Mouse (Mus musculus) thymus, postnatal 36 days (tissue): ENCODE data around the gene Svs2.
"Not testable (repeated sequence)": the region's sequence is repeated elsewhere in the genome, so short reads cannot be mapped to it uniquely, and the experiment has no call there.

ENCODE experiments used
- DNase-seq, 2 experiments: peaks; one replicate each; pipeline ENCODE4 v3.0.0; 2022; ENCODE audit warnings: mixed read lengths in 2 of 2

The Svs2 gene

GRCm38 (mm10) chr2:164238366-164238765, at the start of gene Svs2:
Gene Svs2, minus strand, starts transcription at chr2:164238466.
- DNase-seq: no peak

- no peak for DNase-seq
These were observed 40.1 kb upstream of the Svs2 start, which contains the start of gene Svs4 for GRCm38 (mm10) chr2:164278359-164278758. Gene Svs4, minus strand, starts transcription at chr2:164278459.

GRCm38 (mm10) chr2:164256540-164256939, 18.3 kb upstream of the Svs2 start, which contains the start of gene Svs3b:
Gene Svs3b, minus strand, starts transcription at chr2:164256640.
- DNase-seq: not testable (repeated sequence)

- DNase-seq: no peak
These were observed 5.6 kb downstream of the Svs2 start for GRCm38 (mm10) chr2:164232671-164233070.

GRCm38 (mm10) chr2:164228361-164229070, 9.8 kb downstream of the Svs2 start:
- no peak for DNase-seq

- no peak for DNase-seq
These were observed 16.7 kb downstream of the Svs2 start, which contains the start of gene Wfdc15b for GRCm38 (mm10) chr2:164221522-164221921. Gene Wfdc15b, minus strand, starts transcription at chr2:164221660.

- no peak for DNase-seq
These were observed 19.0 kb downstream of the Svs2 start for GRCm38 (mm10) chr2:164219295-164219694.

GRCm38 (mm10) chr2:164212711-164213110, 25.6 kb downstream of the Svs2 start:
- no peak for DNase-seq

- no peak for DNase-seq
These were observed 27.4 kb downstream of the Svs2 start for GRCm38 (mm10) chr2:164210892-164211291.

- DNase-seq: no peak
These were observed 31.6 kb downstream of the Svs2 start for GRCm38 (mm10) chr2:164206676-164207075.

- DNase-seq: not testable (repeated sequence)
These were observed 32.3 kb downstream of the Svs2 start for GRCm38 (mm10) chr2:164206011-164206410.

- no peak for DNase-seq
These were observed 38.5 kb downstream of the Svs2 start, which contains the start of gene Wfdc15a for GRCm38 (mm10) chr2:164199626-164200327. Gene Wfdc15a, minus strand, starts transcription at chr2:164200130.

GRCm38 (mm10) chr2:164196700-164196990, 41.6 kb downstream of the Svs2 start:
- no peak for DNase-seq

- DNase-seq: no peak
These were observed 42.1 kb downstream of the Svs2 start for GRCm38 (mm10) chr2:164195971-164196699.

GRCm38 (mm10) chr2:164194959-164195630, 43.2 kb downstream of the Svs2 start:
- DNase-seq: no peak

GRCm38 (mm10) chr2:164192279-164192678, 46.0 kb downstream of the Svs2 start:
- DNase-seq: no peak

GRCm38 (mm10) chr2:164190576-164190975, 47.7 kb downstream of the Svs2 start, which contains the start of gene Wfdc12:
Gene Wfdc12, minus strand, starts transcription at chr2:164190608.
- no peak for DNase-seq

GRCm38 (mm10) chr2:164188722-164189121, 49.5 kb downstream of the Svs2 start:
- no peak for DNase-seq
